26 mouse cellular contexts compared by ENCODE assay signal in the genomic region with DNA sequence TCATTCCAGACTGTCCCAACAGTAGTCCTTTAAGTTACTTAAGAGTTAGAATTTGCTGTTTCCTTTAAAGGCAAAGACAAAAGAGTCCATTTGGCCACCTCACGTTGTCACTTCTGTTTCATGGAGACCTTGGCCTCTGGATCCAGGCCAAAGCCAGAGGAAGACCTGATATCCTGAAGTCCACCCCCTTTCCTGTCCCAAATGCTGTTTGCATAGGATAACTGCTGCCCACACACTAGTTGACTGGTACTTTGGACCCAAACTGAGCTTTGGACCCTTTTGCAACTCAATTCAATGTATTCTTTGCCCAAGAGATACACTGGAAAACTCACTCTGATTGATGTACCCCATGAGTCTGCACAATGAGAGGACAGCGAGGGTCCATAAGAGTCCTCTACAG. TPM values are rescaled to one million over a fixed set of nuclear protein-coding genes. Genes with fewer than 3 reads are reported as not detected.
DNase-seq lines count a peak whose midpoint lies in the region; ATAC-seq and TF ChIP-seq lines count a peak whose summit lies in the region.
"Had no signal": no experiment of that assay in that cellular context is flagged by ENCODE, and none has a peak within 500 bp of the region (broad histone marks: within the 10 kb centered on the region; RNA-seq: fewer than 3 reads in every experiment).

No protein-coding gene starts in this region.

- H3K4me2 ChIP-seq in kidney, embryonic 15.5 days, result no peak overlapping the region
- H3K4me2 ChIP-seq in intestine, postnatal 0 days (replicated peaks; ENCODE audit: low read depth), result no peak overlapping the region
- peak overlapping the region; percentile 22 for H3K4me2 ChIP-seq in liver, embryonic 12.5 days
- H3K4me2 ChIP-seq in liver, postnatal 0 days (ENCODE audit: low read depth, low read length), result peak overlapping the region; percentile 33; the same call in 1 of the 2 replicates
- H3K4me2 ChIP-seq: hindbrain, embryonic 14.5 days; limb, embryonic 12.5 days; midbrain, embryonic 13.5 days had no signal

- TF ChIP-seq EP300 in liver, postnatal 0 days (IDR thresholded peaks at IDR 0.05; ENCODE audit: low read depth), result peak; percentile 58

- no peaks in the 10 kb centered on the region for H3K4me1 ChIP-seq in kidney, embryonic 15.5 days
- peaks cover 6% of the 10 kb centered on the region for H3K4me1 ChIP-seq in intestine, postnatal 0 days (replicated peaks; ENCODE audit: control insufficient read depth, insufficient read depth, low read length)
- peaks cover 38% of the 10 kb centered on the region for H3K4me1 ChIP-seq in liver, embryonic 12.5 days
- peaks cover 21% of the 10 kb centered on the region for H3K4me1 ChIP-seq in liver, postnatal 0 days (ENCODE audit: insufficient read depth)
- H3K4me1 ChIP-seq: limb, embryonic 12.5 days had no signal

- H3K27ac ChIP-seq in kidney, embryonic 15.5 days, result no peak overlapping the region
- H3K27ac ChIP-seq in intestine, postnatal 0 days (ENCODE audit: low read depth, low read length), result no peak overlapping the region
- H3K27ac ChIP-seq in liver, embryonic 12.5 days, result peak overlapping the region; percentile 66
- H3K27ac ChIP-seq in liver, postnatal 0 days (ENCODE audit: low read depth), result peak overlapping the region; percentile 90
- H3K27ac ChIP-seq: hindbrain, embryonic 14.5 days; layer of hippocampus, adult 2 months; left cerebral cortex, adult 2 months; limb, embryonic 12.5 days; macrophage; midbrain, embryonic 13.5 days had no signal

- H3K9ac ChIP-seq in kidney, embryonic 15.5 days, result no peak overlapping the region
- H3K9ac ChIP-seq in intestine, postnatal 0 days (ENCODE audit: low read depth, low read length), result no peak overlapping the region
- H3K9ac ChIP-seq in liver, embryonic 12.5 days, result no peak overlapping the region
- H3K9ac ChIP-seq in liver, postnatal 0 days (replicated peaks), result peak overlapping the region; percentile 24; the same call in 1 of the 2 replicates
- H3K9ac ChIP-seq: forebrain, postnatal 0 days; hindbrain, embryonic 14.5 days; limb, embryonic 12.5 days; midbrain, embryonic 13.5 days had no signal

- H3K9me3 ChIP-seq in kidney, embryonic 15.5 days (replicated peaks), result no peaks in the 10 kb centered on the region
- no peaks in the 10 kb centered on the region for H3K9me3 ChIP-seq in intestine, postnatal 0 days (ENCODE audit: control insufficient read depth)
- no peaks in the 10 kb centered on the region for H3K9me3 ChIP-seq in liver, embryonic 12.5 days (replicated peaks)
- no peaks in the 10 kb centered on the region for H3K9me3 ChIP-seq in liver, postnatal 0 days (ENCODE audit: low read length)
- H3K9me3 ChIP-seq: limb, embryonic 12.5 days; midbrain, embryonic 13.5 days had no signal

- WGBS in kidney, embryonic 15.5 days, result 80% methylated on average over 2 of the region's 2 CpGs
- WGBS in intestine, postnatal 0 days, result 50% methylated on average over 2 of the region's 2 CpGs
- 65% methylated on average over 2 of the region's 2 CpGs for WGBS in liver, embryonic 12.5 days (ENCODE audit: insufficient replicate concordance)
- WGBS in liver, postnatal 0 days (ENCODE audit: insufficient replicate concordance), result 53% methylated on average over 2 of the region's 2 CpGs

- no peak for ATAC-seq in kidney, embryonic 15.5 days (replicated peaks; ENCODE audit: low FRiP score)
- ATAC-seq in intestine, postnatal 0 days, result peak; percentile 75
- ATAC-seq in liver, embryonic 12.5 days, result peak; percentile 56
- peak; percentile 86 for ATAC-seq in liver, postnatal 0 days
- ATAC-seq: CD4-positive, CD25-positive, alpha-beta regulatory T cell, adult 4 months; forebrain, postnatal 0 days; inflammation-experienced regulatory T-cells, adult 6 months; midbrain, embryonic 13.5 days had no signal

- no peaks in the 10 kb centered on the region for H3K36me3 ChIP-seq in kidney, embryonic 15.5 days
- H3K36me3 ChIP-seq in intestine, postnatal 0 days (ENCODE audit: control insufficient read depth, insufficient read depth), result no peaks in the 10 kb centered on the region
- H3K36me3 ChIP-seq in liver, embryonic 12.5 days, result no peaks in the 10 kb centered on the region
- peaks cover 6% of the 10 kb centered on the region for H3K36me3 ChIP-seq in liver, postnatal 0 days (replicated peaks; ENCODE audit: insufficient read depth, low read length)
- H3K36me3 ChIP-seq: midbrain, embryonic 13.5 days had no signal

- no peak overlapping the region for H3K4me3 ChIP-seq in kidney, embryonic 15.5 days (replicated peaks)
- H3K4me3 ChIP-seq in intestine, postnatal 0 days (ENCODE audit: low read depth, low read length), result no peak overlapping the region
- no peak overlapping the region for H3K4me3 ChIP-seq in liver, embryonic 12.5 days
- H3K4me3 ChIP-seq in liver, postnatal 0 days (ENCODE audit: low read depth, low read length), result no peak overlapping the region
- H3K4me3 ChIP-seq: erythroblast, embryonic 14.5 days; layer of hippocampus, adult 2 months; left cerebral cortex, adult 2 months; limb, embryonic 12.5 days; midbrain, embryonic 13.5 days had no signal

- H3K27me3 ChIP-seq in kidney, embryonic 15.5 days, result no peaks in the 10 kb centered on the region
- H3K27me3 ChIP-seq in intestine, postnatal 0 days (replicated peaks; ENCODE audit: control insufficient read depth, insufficient read depth, low read length), result no peaks in the 10 kb centered on the region
- H3K27me3 ChIP-seq in liver, embryonic 12.5 days (replicated peaks), result no peaks in the 10 kb centered on the region
- H3K27me3 ChIP-seq in liver, postnatal 0 days (ENCODE audit: insufficient read depth, low read length), result no peaks in the 10 kb centered on the region
- H3K27me3 ChIP-seq: limb, embryonic 12.5 days; midbrain, embryonic 13.5 days had no signal

- no peak for TF ChIP-seq CTCF in intestine, postnatal 0 days (IDR thresholded peaks at IDR 0.05; ENCODE audit: low read depth)
- TF ChIP-seq CTCF in liver, postnatal 0 days (IDR thresholded peaks at IDR 0.05; ENCODE audit: low read depth), result no peak

- peak; percentile 35 for DNase-seq in kidney, postnatal 10 days
- DNase-seq in liver, postnatal 0 days, result peak; percentile 66
- DNase-seq in right cerebral cortex, adult 18-20 months, result no peak
- DNase-seq in ovary, postnatal 14 days (ENCODE audit: low spot score), result no peak
- no peak for DNase-seq in urinary bladder, adult 2 months (ENCODE audit: low spot score)
- DNase-seq: adrenal gland, postnatal 14 days; cerebellum, adult 11-12 months; cerebellum, adult 9-11 months; forebrain, postnatal 0 days; kidney, adult 9 months; lung, adult 2 months; lung, postnatal 10 days; retina, postnatal 1 day; thymus, postnatal 25 days had no signal

RNA-seq across cellular contexts. Expression of gene Abca1, which starts 20.2 kb away (rescaled TPM):
- polyA plus RNA-seq in kidney, embryonic 15.5 days (2015; fragmentation: Nextera tagmentation; extraction: Ambion mirVana), result 3.8 and 4.4 TPM in 2 replicates
- polyA plus RNA-seq in intestine, postnatal 0 days (2015; fragmentation: Nextera tagmentation; extraction: Ambion mirVana), result 1.4 and 1.5 TPM in 2 replicates
- 9.8 and 10.1 TPM in 2 replicates for polyA plus RNA-seq in liver, embryonic 12.5 days (2016; fragmentation: Nextera tagmentation; extraction: Ambion mirVana)
- polyA plus RNA-seq in liver, postnatal 0 days (2015; fragmentation: Nextera tagmentation; extraction: Ambion mirVana), result 9.9 and 11.0 TPM in 2 replicates
- polyA plus RNA-seq in urinary bladder, adult 2 months (2012; rRNA removed), result 26.4 and 36.1 TPM in 2 replicates

Comparison
In these comparisons a context has a peak if more than half of its experiments do, and no peak if none do; other contexts are left out.
1. DNase-seq: peak in kidney, postnatal 10 days (single experiment) and liver, postnatal 0 days (single experiment); none in right cerebral cortex, adult 18-20 months (single experiment), ovary, postnatal 14 days (single experiment) and urinary bladder, adult 2 months (single experiment).
2. H3K27ac ChIP-seq: peak in liver, embryonic 12.5 days (single experiment) and liver, postnatal 0 days (single experiment); none in kidney, embryonic 15.5 days (single experiment) and intestine, postnatal 0 days (single experiment).
3. H3K4me2 ChIP-seq: peak in liver, embryonic 12.5 days (single experiment) and liver, postnatal 0 days (single experiment); none in kidney, embryonic 15.5 days (single experiment) and intestine, postnatal 0 days (single experiment).